Mouse (Mus musculus) left cerebral cortex, postnatal 10 days (tissue): ENCODE measurements around the gene Bfsp1. TPM values are rescaled to one million over a fixed set of nuclear protein-coding genes. Genes with fewer than 3 reads are reported as not detected.

Source experiments
- DNase-seq, 2 experiments: peaks; one replicate each; pipeline ENCODE4 v3.0.0; 2021 to 2022; ENCODE audit warnings: low spot score in 2 of 2, mixed read lengths in 1 of 2; ENCODE audit errors: extremely low spot score in 1 of 2
- intact Hi-C: fragments of 180-260 bp; cut with DNase I; formaldehyde crosslinking; loops from one replicate; pipeline ENCODE4 v1.15.1; 2025
- total RNA-seq, 2 experiments: library from RNA; stranded (reverse); gene quantifications; 2 replicates each; pipeline ENCODE4 v1.2.3; 2021

Bfsp1 gene
- total RNA-seq, 2 experiments from 2014 or later, result 3.1 to 3.7 TPM

DNA sequence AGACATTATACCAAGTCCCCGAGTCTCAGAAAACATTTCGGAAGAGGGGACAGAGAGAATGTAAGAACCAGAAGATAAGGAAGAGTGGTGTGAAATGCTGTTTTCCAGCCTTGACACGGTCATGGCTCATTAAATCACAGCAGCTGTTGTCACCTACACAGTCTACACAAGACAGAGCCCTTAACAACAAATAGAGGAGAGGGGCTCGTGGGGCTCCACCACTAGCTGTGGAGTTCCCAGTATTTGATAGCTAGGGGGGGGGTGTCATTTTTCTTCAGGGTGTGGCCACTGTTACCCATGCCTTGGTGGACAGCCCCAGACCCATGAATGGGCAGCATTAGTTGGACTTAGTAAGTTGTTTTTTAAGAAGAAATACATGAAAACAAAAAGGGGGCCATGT lies 50.7 kb downstream of the Bfsp1 start:
- DNase-seq, result no peak
- intact Hi-C loops, result no loop called here

DNA sequence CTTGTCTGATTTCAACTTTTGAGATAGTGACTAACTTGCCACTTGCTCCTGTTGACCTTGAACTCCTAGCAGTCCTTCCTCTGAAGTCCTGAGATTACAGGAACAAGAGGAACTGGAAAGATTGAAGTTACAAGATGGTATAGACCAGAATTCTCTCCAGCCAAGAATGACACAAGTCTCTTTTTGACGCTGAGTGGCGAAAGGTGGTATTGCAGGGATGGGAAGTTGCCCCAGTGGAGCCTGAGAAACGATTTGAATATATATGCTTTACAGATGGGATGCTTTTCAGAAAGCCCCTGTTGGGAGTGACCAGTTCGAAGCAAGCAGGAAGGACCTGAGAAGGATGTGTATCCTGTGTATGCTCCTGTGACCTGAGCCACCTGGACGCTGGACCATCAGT lies 54.2 kb downstream of the Bfsp1 start:
- intact Hi-C loops, result no loop called here
- no peak for DNase-seq

DNA sequence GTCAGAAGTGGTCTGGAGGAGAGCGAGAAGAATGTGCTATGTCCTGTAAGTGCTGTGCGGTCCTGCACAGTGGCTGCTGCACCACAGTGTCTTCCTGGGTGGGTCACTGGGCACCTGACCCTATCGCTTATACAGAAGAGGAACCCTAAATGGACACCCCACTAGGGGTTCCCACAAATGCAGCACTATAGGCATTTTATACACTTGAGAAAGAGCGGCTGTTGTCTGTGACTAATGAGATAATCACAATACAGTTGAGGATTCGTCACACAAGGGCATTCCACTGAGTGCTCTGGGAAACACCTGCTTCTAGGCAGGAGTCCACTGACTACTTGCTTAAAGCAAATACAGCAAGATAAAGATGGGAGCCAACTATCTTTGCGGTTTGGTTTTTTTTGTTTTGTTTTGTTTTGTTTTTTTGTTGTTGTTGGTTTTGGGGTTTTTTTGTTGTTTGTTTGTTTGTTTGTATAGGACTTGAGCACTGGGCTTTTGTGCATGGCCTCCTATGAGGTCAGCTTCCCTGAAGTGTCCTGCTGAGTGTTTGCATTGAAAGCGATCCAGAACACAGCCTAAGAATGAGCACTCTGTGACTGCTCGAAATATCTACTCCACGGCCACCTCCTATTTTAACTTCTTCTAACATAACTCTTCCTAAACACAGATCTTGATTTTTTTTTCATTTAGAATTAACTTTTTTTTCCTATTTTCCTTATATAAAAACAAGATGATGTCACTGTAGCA lies 55.9 kb downstream of the Bfsp1 start:
- DNase-seq, result no peak
- intact Hi-C loops, result no loop called here

DNA sequence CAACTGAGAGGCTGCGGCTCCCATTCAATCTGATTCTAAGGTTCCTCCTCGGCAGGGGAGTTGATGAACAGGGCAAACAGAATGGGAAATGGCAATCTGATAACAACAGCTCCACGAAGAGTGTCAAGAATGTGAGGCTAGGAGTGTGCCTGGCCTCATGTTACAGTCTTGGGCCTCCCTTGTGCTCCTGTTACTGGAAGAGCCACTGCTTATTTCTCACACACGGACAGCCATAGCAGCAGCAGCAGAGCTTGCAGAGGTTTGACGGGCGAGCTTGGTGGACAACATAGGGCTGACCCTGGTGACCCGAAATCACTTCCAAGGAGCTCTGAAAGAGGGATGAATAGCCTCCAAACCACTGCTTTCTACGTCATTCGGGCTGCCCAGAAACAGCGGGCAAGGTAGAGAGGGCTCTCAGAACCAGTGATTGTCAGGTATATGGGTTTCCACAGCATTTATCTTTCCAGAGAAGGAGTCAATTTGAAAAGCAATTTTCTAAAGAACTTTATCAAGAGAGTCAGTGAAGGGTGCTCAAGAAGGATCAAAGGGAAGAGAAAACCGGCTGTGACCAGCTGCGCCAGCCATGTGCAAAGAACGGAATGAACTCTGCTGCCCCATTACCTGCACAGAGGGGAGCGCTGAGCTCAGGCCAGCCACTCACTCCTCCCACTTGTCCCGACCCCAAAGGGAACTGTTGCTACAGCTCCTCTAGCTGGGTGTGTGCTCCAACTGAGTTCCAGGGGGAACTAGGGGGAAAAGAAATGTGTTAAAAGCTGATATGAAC lies 56.6 kb downstream of the Bfsp1 start:
- intact Hi-C loops, result no loop called here
- DNase-seq, result no peak

DNA sequence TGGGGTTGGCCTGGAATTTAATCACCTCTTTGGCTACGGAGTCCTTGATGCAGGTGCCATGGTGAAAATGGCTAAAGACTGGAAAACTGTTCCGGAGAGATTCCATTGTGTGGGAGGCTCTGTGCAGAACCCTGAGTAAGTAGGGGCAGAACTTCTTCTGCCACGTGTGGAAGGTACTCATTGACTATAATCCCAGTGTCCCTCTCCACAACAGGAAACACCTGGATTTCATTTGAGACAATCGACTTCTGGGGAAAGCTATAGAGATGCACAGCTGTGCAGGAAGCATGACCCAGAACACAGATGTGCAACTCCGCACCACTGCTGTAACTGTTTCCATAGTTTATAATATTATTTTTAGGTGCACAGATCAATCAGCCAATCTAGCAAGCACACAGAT lies 61.9 kb downstream of the Bfsp1 start:
- DNase-seq, result no peak
- intact Hi-C loops, result no loop called here

DNA sequence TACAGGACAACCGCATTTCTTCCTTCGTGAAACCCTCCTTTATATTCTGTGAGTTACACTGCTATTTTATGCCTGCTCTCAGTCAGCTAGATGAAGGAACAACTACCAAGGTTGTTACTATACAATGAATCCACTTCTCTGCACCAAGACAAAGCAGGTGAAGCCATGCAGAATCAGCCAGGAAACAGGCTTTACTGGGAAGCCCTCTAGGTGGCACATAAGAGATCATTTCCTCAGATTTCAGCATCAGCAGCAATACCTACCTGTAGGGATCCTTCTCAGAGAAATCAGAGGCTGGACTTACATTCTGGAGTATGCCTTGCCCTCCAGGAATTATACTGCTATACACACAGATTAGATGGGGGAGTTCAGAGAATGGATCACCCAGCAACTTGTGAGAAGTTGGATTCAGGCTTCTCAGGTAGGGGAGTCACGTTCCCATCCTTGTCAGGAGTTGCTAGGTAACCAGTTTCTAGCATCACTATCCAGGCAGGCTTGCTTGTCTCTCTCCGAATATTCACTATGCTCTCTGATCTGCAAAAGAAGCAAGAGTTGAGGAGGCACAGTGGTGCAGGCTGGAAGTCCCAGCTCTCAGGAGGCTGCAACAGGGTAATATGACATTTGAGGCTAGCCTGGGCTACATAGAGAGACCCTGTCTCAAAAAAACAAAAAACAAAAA lies 66.5 kb downstream of the Bfsp1 start:
- intact Hi-C loops, result no loop called here
- no peak for DNase-seq

DNA sequence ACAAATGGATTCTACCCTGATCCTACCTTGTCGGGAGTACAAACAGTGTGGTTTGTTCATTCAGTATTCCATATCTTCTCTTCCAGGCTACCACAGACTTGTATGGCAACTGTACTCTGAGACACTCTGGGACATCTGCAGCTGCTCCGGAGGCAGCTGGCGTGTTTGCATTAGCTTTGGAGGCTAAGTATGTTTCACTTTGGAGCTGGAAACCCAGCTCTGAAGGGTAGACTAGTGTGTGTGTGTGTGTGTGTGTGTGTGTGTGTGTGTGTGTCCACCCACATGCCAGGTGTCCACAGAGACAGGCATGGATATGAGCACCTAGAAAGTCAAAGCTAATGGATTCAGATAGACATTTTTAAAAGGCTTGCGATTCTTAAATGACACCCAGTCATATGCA lies 67.1 kb downstream of the Bfsp1 start:
- intact Hi-C loops, result no loop called here
- DNase-seq, result peak in 1 of 2 experiments; percentile 11

DNA sequence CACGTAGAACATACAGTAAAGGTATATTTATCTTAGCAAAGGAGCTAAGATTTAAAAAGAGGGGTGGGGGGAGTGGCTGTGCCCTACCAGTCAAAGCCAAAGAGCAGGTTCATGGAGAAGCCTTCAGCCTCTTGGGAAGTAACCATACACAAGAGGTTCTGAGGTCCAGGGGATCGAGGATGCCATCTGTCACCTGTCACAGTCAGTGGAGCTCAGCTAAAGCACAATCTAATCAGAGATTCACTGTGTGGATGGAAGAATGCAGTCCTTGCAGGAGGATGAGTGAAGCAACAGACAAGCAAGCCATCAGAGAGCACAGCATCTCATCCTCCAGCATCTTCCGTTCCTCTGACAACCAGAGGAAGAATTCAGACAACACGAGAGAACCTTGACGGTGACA lies 73.1 kb downstream of the Bfsp1 start:
- intact Hi-C loops, result no loop called here

DNA sequence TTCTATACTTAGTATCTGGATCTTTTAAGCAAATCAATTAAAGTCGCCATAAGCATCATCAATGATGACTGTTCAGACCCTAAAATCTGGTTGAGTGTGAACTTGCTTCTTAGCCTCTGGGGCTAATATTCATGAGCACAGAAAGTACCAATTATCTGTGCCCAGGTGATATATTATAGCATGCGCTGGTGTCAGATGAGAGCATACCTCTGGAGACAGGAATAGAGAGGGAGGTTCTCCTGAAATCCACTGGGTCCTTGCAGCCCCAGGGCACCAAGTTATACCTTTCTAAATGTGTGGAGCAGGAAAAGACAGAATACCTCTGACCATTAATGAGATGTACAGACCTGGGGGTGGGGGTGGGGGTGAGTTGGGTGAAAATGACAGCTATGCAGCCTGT lies 82.7 kb downstream of the Bfsp1 start:
- intact Hi-C loops, result no loop called here
- no peak for DNase-seq

More for the DNA sequence above, 73.1 kb downstream of the Bfsp1 start:
- DNase-seq, result no peak

Other genes with a start within 250 kb of the Bfsp1 start
- gene Dstn, start 52.1 kb upstream of the Bfsp1 start, total RNA-seq, result 100 to 1,000 TPM; 257 to 270 TPM
- gene Rrbp1, start 148.1 kb upstream of the Bfsp1 start, total RNA-seq, result 10 to 100 TPM; 71.8 to 76.7 TPM
- not detected for gene Banf2, start 169.9 kb upstream of the Bfsp1 start, total RNA-seq